Mouse (Mus musculus): ENCODE measurements around the gene Nlgn1.

Nlgn1 gene

DNA sequence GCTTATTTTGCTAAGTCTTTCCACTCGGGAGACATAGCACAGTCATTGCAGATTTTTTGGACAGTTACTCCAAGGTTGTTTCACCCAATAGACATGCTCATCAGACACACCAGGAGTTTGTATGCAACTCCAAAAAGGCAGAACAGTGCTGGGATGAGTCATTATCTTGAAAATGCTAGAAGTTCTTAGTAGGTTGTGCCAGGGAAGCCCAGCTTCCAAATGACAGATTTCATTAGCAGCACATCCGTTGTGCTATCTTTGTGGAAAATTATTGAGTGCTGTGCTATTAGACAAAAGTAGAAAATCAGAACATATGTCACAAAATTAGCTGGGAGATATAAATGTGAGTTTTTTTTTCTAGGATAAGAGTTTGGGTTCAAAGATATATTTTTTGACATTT lies 137.3 kb downstream of the Nlgn1 start:
- CTCF ChIA-PET: no interaction called here

- CTCF ChIA-PET: no interaction called here
Measured at GRCm38 (mm10) chr3:26181013-26181412, 151.2 kb downstream of the Nlgn1 start.

DNA sequence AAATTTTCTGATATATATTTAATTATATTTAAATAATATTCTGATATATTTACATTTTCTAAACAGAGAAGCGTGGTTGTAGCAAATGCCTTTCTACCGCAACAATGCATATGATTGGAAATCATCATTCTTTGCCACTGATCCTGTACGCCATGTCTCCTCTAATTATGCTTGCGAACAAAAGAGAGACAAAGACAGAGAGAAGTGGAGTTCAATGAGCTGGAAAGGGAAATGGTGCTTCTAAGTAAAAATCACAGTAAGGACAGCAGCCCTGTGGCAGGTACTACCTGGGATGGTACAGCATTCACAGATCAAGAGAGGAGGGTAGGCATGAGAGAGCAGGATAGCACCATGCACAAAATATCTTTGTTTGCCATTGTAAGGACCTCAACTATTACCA lies 156.9 kb downstream of the Nlgn1 start:
- CTCF ChIA-PET: no interaction called here

DNA sequence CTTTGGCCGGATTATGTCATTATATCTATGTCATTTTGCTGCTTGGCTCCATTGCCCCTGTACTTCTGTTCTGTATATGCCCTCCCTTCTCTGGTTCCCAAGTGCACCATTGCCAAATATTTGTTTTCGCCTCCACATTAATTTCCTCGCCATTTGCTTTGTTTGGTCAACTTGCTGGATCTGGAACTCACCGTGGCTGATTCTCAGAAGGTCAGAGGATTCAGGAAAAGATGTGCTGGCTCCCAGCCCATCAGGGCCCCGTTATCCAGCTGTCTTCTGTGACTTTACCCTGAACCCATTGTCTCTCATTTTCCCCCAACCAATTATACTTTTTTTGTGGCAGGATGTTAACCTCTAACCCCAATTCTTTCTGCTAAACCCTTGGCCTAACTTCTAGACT lies 158.0 kb downstream of the Nlgn1 start:
- CTCF ChIA-PET: no interaction called here

DNA sequence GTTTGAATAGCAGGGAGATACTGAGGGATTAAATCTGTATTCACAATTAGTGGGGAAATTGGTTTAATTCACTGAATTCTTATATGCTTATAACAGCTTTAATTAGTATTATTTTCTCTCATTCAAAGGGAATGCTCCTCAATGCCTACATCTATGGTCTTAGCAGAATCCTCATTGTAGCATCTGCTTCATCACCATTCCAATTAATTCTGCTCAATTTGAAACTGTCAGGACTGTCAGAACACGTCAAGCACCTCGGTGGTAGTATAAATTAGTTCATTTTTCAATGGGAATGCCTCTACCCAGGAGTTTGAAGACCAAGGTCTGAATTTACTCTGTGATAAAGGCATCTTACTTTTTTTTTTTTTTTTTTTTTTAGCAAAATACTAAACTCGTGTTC lies 158.6 kb downstream of the Nlgn1 start:
- CTCF ChIA-PET: no interaction called here

DNA sequence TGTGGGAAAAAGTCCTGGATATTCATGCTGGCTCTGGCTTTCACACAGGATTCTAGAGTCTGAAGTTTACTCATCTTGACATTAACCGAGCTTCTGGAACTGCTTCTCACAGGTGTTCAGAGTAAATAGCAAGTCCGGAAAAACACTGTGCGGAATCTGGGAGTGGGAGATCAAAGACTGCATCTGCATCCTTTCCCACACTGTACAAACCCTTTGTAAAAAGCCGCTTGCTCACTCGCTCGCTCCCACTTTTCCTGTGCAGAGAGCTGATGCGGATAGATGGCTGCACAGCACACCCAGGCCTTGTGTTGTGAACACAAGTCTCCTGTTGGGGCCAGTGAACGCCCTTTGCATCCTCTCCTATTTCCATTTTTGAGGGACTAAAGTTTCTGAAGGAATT lies 165.5 kb downstream of the Nlgn1 start:
- CTCF ChIA-PET: no interaction called here

DNA sequence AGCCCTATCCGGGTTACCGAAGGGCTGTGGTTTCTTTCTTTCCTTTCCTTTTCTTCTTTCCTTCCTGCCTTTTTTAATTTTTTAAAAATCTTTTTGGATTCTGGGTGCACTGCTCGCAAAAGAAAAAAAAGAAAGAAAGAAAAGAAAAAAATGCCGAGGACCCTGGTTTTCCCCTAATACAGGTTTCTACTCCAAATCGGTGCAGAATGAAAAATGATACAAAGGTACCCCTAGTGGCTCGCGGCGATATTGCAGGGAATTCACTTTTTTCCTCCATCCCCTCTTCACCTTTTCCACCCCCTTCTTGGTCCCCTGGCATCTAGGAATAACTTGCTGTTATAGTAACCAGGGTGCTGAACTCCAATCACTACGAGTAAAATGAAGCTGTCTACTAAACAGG lies 178.5 kb downstream of the Nlgn1 start:
- CTCF ChIA-PET: no interaction called here

GRCm38 (mm10) chr3:26153036-26153741 lies 179.1 kb downstream of the Nlgn1 start:
- CTCF ChIA-PET: no interaction called here

GRCm38 (mm10) chr3:26152510-26153035 lies 179.7 kb downstream of the Nlgn1 start:
- CTCF ChIA-PET: no interaction called here

DNA sequence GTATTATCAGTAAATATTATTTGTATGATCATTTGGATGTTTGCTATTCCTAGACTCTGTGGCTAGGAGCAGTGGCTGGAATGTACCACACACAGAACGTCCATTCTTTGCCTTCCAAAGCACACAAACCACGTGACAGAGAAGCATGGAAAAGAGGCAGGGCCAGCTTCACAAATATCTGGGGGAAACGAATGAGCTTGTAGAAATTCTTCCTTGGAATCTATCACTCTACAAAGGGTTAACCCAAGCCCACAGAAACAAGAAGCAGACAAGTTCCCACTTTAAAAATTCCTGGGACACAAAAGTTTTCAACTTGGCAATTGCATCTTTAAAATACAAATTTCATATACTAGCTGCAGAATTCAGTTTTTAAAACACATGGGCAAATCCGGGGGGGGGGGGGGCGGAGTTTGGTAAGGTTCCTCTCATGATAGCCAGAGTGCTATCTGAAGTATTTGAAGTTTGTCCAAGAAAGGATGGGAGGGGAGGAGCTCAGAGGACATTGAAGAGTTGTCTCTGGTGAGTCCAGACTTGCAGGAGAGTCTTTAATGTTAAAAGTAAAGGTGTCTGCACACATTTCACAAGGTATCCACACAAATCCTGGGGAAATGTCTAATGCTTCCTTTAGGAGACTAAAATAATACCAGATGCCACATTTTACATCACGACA lies 180.8 kb downstream of the Nlgn1 start:
- CTCF ChIA-PET: no interaction called here

- CTCF ChIA-PET: no interaction called here
Measured at GRCm38 (mm10) chr3:26146174-26146573, 186.1 kb downstream of the Nlgn1 start.

DNA sequence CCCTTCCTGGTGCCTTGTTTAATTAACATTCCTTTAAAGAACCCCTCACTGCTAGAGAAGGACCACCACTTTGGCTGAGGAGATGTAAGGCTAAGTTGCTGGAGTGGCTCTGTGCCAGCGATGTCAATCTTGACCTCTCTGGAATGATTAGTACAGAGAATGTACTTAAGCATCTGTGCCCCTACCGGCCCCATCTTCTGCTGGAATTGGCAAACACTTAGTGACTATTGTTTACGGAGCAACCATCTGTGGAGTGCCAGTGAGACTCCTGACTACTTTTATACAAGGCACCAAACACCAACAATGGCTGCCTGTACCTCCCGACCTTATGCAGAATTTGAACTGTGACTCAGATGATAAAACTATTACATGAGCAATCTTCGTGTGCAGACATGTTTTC lies 186.8 kb downstream of the Nlgn1 start:
- CTCF ChIA-PET: no interaction called here

DNA sequence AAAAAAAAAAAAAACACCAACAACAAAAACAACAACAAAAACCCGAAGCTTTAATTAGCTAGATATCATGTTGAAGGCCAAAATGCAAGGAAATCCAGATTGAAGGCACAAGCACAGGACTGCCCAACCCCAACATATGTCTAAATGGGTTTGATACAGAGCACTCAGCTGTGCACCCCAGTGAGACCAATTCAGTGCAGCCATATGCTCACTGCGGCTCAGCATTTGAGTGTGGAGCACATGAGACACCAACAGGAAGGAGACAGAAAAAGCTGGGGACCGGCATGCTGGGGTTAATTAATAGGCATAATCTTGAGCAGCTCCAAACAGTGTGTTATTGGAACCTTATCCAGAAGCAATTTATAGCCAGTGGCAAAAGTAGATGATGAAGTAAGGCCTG lies 190.7 kb downstream of the Nlgn1 start:
- CTCF ChIA-PET: no interaction called here

DNA sequence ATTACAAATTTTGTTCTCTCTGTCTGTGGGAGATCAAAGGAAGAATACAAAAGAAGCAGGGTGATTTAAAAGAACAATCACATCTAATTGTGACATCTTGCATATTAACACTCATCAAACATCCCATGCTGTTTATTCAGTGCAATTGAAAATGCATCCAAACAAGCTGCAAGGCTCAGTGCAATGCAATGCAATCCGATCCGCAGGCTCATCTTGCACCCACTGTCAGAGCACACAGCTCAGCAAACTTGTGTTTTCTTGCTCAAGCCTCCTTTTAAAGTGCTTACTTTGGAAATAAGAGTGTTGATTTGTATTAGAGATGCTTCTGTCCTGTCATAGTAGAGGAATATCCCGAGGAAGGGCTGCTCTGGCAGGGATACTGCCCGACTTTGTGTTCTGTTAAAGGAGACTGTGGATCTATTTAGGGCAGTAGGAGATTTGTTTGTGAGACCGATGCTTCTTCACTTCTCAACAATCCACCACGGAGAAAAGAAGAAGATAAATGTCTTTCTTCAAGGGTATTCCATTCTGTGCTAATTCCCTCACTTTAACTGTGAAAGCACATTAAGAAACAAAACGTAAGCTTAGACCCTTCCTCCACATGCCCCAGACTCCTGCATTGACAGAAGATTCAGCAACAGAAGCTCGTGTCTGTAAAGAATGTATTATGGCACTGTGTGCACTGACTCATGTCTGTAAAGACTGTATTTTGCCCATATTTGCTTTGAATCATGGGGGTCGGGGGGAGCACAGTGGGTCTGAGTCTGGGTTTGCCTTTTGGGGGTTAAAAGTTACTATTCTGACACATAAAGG lies 197.2 kb downstream of the Nlgn1 start:
- CTCF ChIA-PET: no interaction called here

- CTCF ChIA-PET: no interaction called here
Measured at GRCm38 (mm10) chr3:26130919-26131318, 201.3 kb downstream of the Nlgn1 start.

GRCm38 (mm10) chr3:26129455-26129854 lies 202.8 kb downstream of the Nlgn1 start:
- CTCF ChIA-PET: no interaction called here

- CTCF ChIA-PET: no interaction called here
Measured at GRCm38 (mm10) chr3:26117071-26117470, 215.2 kb downstream of the Nlgn1 start.

DNA sequence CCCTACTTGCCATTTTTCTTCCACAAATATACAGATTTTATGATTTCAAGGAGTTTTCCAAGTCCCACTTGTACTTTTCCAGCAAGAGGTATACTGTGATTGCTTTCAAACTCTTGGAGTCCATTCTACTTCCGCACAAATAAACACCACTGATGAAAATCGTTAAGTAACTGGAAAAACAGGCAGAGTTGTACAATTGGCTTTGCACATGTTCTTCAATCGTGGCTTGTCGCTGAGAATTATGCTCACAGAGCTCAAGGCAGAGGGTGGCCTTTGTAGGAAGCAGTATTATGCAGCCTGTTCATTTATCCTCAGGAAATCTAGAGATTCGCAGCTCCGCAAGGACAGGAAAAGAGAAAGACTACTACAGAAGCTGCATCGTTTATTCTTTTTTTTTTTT lies 225.9 kb downstream of the Nlgn1 start:
- CTCF ChIA-PET: no interaction called here

DNA sequence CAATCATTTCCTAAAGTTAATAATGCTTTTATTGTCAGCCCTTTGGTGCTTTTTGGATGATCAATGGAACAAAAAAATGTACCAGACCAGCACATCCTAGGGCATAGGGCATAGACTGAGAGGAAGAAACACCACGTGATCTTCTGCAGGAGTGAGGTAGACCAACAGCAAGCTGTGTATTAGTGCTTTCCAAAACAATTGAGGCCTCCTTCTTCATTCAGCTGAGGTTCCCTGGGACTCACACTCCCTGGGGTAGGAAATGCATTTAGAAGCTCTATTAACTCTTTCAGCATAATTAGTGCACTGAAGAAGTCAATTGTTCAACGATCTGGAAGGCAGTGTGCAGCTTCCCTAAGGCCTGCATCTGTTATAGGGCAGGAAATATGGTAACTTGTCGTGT lies 226.7 kb downstream of the Nlgn1 start:
- CTCF ChIA-PET: interaction anchor here (0.6 kb wide), 1 partner anchor 15 kb away, joined by 3 read pairs; no protein-coding TSS in a partner anchor

DNA sequence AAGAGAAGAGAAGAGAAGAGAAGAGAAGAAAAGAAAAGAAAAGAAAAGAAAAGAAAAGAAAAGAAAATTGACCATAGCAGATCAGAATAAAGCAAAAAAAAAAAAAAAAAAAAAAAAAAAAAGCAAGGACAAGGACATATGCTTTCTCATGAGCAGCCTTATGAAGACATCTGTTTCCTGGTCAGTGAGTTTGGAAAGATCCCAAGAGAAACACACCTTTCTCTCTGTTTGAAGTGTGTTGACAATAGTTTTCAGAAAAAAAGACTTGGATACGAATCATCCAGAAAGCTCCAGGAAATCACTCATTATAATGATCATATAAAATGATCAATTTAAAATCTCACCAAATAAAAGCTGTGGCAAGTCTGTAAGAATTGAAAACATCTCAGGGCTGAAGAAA lies 230.0 kb downstream of the Nlgn1 start:
- CTCF ChIA-PET: no interaction called here

GRCm38 (mm10) chr3:26095551-26095950 lies 236.7 kb downstream of the Nlgn1 start:
- CTCF ChIA-PET: no interaction called here

- CTCF ChIA-PET: no interaction called here
Measured at GRCm38 (mm10) chr3:26069366-26069765, 262.9 kb downstream of the Nlgn1 start.

GRCm38 (mm10) chr3:26050769-26051168 lies 281.5 kb downstream of the Nlgn1 start:
- CTCF ChIA-PET: no interaction called here

All from spleen, embryonic (tissue).